Mouse (Mus musculus) MN1 (cell line): ENCODE results near the gene Sox21.

Experiments used
- DNase-seq: peaks from one replicate; pipeline ENCODE4 v3.0.0-alpha.2; 2016; ENCODE audit warnings: low spot score

Sox21 gene

DNA sequence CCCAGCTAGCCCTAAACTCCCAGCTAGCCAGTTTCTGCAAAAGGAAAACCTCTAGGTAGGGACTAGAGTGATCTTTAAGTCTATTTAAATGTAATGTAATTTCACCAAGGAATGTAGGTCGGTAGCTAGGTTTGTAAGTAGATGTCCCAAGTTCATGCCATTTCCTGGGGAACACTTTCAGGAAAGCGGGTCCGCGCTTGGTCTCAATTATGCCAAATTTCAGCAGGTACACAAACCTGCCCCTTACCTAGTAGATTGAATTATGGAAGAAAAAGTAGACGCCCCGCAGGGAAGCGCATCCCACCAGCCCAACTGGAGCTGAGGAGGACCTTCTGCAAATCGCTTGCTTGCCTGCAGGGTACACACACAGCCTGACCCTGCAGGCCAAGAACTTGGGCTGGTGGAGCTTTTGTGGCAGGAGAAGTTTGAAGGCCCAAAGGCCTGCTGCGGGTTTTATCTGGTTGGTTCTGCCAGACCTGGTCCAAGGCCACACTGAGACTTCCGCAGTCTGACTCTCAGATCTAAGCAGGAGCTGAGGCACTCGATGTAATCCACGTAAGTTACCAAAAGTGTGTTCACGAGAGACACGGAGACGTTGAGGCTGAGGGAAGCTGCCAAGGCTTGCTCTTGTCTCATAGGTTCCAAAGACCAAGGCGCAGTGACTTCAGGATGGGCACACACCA, 11.6 kb downstream of the Sox21 start:
- DNase-seq = no peak

DNA sequence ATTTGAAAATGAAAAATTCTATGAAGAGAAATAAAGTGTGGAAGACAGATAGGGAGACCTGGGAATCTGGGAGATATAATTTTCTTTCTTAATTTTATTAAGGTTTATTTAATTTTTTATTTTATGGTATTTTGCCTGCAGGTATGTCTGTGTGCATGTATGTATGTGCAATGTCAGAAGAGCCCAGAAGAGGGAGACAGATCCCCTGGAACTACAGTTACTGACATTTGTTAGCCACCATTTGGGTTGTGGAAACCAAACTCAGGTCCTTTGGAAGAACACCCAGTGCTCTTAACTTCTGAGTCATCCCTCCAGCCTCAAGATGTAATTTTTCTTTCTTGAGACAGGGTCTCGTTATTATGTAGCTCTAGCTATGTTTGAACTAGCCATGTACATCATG, 15.9 kb downstream of the Sox21 start:
- no peak for DNase-seq

DNA sequence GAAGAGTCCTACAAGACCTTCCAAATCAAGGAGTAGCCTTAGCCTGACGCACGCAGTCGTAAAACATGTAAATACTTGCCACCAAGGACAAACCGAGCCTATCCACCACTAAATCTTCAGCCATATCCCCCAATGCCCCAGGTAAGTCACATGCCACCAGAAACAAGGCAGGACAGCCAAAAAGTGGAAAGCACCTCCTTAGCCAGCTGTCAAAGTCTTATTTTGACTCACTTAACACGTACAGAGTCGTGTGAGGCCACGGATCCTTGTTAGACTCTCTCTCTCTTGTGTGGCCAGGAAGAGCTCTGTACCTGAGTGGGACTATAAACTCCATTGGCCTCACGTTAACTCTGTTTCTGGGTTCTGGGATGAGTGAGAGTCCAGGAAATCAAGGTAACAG, 20.0 kb downstream of the Sox21 start:
- DNase-seq = no peak

DNA sequence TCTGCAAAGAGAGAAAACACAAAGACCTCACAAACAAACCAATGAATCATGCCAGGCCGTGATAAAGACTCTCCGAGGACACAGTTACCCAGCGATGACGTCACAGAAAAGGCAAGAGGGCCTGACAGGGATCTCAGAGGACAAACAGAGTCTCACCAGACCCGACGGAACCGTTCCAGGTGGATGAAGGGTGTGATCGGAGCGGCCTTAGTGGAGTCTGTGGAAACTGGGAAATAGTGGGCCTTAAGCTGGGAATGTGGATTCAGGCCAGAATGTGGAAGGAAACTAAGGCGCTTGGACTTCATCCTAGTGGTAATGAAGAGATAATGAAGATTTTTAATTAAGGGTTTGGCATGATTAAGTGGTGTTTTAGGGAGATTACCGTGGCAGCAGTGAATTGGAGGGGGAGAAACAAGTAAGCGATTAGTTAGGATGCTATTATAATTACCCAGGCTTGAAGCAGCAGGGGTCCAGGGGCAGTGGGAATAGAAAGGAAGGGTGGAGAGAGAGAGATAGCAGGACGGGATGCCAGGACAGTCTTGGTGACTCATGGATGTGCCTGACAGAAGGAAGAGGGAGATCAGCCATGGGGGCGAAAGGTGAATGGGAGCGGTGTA, 24.5 kb downstream of the Sox21 start:
- DNase-seq = no peak

DNA sequence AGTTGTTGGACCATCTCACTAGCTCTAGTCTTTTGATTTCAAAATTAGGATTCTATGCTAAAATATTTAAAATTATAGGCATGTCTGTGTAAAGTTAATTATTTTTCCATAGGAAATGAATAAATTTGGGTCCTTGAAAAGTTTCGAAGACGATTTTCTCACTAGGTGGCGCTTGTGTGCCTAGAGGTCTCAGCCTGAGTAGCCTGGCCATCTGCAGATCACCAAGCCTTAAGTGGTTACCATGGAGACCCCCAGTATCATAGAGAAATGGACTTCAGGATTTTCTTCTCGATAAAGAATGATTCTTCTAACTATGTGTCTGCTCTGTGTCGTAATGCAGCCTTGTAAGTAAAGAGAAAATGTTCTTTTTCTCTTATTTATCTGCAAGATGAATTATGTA, 27.2 kb downstream of the Sox21 start:
- no peak for DNase-seq

DNA sequence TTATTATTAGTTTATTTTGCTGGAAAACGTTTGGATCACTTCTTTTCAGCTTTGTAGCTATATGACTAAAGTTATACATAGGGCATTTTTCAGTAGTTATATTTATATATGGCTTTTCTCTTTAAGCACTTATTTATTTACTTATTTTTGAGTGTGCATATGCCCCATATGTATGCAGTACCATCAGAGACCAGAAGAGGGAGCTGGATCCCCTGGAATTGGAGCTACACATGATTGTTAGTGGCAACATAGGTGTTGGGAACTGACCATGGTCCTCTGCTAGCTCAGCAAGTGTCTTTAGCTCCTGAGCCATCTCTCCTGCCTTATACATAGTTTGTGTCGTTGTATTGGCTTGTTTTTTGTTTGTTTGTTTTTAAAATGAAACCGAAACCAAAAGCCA, 29.5 kb downstream of the Sox21 start:
- DNase-seq = no peak

DNA sequence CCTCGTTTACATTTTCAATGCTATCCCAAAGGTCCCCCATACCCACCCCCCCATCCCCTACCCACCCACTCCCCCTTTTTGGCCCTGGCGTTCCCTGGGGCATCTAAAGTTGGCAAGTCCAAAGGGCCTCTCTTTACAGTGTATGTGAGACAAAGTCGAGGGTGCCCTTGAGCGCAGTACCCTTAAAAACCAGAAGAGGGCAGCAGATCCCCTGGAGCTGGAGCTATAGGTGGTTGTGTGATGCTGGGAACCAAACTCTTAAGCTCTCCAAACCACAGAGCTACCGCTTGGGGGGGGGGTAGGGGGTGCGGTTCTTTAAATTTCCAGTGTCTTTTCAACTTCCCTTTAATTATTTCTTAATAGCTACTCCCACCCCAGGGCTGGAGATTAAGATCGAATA, 33.8 kb downstream of the Sox21 start:
- DNase-seq = no peak

DNA sequence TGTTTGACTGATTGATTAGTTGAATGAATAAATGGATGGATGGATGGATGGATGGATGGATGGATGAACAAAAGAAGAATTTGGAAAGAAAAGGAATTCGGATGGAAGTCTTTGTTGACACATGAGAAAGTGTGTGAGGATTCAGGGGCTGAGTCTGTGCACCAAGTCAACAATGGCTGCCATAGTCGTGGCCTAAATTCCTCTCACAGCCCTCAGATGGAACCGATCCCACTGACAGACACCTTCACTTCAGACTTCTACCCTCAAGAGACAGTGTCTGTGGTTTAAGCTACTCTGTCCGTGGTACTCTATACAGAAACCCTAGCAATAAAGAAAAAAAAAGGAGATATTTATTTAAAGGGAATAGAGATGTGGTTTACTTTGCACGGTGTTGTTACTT, 34.8 kb downstream of the Sox21 start:
- DNase-seq = no peak

DNA sequence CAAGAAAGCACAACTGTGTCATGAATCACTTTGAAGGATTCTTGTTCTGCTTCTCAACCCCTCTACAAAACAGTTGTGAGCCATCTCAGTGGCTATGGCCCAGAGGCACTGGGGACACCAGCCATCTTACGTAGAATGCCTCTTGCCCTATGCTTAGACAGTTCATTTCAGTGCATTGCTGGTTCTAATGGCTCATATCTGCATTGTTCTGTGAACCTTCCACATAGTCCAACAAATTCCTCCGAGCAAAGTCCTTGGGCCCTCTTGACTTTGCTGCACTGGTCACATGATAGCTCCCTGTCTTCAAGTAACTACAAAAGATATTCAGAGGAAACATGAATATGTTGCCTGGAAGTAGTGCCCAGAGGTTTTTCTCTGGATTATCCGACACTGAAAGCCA, 36.1 kb downstream of the Sox21 start:
- DNase-seq = no peak

DNA sequence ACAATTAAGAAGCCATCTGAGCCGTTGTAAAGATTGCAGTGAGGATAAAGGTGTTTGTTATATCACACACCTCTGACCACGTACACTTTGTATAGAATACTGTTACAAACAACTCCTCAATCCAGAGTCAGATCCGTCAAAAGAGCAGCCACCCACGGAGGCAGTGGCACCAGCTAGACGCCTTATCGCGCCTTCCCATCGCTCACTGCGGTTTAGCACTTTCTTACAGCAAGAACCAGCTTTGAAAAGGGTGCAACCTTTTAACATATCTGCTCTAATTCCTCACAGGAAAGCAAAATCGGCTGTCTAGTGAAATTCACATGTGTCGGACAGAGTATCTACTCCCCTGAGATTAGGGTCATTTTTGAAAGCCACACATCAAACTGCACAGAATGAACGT, 39.8 kb downstream of the Sox21 start:
- DNase-seq = no peak

DNA sequence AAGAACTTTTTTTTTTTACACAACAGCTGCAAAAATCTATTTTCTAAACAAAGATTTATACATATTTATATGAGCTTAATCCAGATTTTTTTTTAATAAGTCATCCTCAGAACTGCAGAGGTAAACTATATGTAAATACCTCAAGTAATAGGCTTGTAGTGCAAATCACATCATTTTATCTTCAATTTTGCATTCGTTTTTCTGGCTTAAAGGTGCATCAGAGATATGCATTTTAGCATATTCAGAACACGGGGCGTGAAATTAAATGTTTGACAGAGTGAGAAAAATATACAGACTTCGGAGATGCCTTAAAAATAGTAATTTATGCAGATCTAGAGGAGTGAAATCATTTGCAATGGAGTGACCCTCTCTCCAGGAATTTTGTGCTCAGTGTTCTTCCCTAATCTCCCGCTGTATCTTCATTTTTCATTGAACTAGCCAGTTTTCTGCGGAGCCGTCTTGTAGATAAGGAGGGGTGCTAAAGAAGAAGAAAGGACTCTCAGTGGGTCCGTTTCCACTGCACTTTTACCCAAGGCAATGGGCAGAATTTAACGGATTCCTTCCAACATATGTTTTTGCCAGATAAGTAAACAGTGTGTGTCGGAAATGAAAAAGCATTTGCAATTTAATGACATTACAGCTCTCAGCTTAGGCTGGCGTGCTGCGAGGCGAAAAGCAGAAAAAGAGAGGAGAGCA, 42.5 kb downstream of the Sox21 start:
- no peak for DNase-seq

DNA sequence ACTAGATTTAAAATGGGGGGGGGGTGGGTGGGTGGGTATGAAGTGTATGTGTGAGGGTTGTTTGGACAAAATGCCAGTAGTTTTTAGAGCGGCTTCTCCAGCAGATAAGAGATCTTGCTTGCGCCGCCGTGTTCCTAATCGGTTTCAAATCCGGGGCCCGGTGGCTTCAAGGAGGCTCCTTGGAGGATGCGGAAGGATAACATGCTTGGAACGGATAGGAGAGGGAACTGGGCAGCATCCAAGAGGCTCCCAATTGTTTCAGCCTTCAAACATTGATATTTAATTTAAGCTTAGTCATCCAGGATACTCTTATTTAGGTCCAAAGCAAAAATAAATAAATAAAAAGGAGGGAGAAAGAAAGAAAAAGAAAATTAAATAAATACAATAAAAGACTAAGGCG, 43.2 kb downstream of the Sox21 start:
- DNase-seq = no peak

DNA sequence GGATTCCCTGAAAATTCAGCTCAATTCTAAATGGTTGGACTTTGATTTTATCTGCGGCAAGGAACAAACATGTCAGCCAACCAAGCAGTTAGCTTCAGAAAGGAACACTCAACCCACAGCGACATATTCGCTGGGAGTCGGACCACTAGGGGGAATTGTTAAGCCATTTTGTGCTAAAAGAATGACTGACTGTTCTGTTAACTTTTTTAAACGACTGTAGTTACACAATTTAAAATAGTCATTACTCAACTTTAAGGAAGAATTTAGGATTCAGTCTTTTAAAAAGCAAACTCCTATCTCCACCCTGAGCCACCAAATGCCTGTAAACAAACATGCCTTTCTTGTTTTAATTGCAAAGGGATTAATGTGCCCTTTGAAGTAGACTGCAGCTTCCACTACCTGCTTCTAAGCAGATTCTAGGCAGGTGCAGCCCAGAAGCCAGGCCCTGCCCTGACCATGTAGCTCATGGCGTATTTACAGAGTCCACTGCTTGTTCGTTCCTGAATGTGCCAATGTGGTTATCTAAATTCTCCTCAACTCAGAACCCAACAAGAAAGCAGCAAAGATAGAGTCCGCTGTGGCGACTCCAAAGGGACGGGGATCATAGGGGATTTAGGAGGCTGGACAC, 43.7 kb downstream of the Sox21 start:
- DNase-seq = no peak

DNA sequence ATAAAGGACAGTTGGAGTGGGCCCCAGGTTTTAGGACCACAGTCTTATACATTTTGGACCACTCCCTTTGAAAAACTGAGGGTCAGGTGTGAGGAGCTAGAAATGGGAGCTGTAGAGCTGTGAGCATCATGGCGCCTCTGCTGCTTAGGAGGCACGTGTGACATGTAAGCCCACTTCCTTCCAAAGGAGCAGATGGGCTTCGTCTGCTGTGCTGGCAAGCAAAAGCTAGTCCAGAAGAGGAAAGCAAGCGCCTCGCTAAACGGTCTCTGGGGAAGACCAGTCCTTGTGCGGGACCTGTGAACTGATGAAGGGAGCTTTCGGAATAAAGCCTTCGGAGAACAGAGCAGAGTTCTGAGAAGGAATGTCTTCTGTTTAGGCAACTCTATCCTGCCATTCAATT, 45.4 kb downstream of the Sox21 start:
- no peak for DNase-seq
